Mouse (Mus musculus): ENCODE measurements around the gene Mrvi1. TPM values are rescaled to one million over a fixed set of nuclear protein-coding genes. Genes with fewer than 3 reads are reported as not detected.

Mrvi1 gene
- polyA plus RNA-seq, 1 experiment = 2.0 TPM

DNA sequence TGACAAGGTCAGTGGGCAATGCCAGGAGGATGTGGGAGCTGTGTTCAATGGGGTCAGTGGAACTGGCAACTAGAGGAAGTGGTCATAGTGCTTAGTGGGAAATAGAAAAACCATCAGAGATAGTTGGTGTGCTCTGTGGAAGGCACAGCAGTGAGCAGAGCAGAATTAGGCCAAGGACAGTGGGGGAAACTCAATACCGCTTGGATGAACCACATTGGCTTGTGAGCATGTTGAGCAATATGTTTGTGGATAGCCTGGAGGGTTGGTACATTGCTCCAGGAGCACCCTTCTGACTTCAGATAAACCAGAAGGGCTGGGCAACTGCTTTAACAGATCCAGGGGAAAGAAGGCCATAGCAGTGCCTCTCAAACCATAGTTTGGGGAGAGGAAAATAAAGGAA, 133.9 kb downstream of the Mrvi1 start:
- no peaks in the 10 kb centered on the region for H3K27me3 ChIP-seq (ENCODE audit: control insufficient read depth, insufficient read depth, low read length)
- no peak overlapping the region for H3K27ac ChIP-seq (ENCODE audit: control insufficient read depth, insufficient read depth, low read depth, low read length)
- peaks cover under 1% of the 10 kb centered on the region; the same call in 1 of the 2 replicates for H3K4me1 ChIP-seq (ENCODE audit: control insufficient read depth, insufficient read depth, low read length)
- H3K36me3 ChIP-seq (ENCODE audit: control insufficient read depth, insufficient read depth, low read length) = no peaks in the 10 kb centered on the region
- no peak overlapping the region for H3K4me3 ChIP-seq (ENCODE audit: control insufficient read depth, low read depth, low read length)
- TF ChIP-seq CTCF (IDR thresholded peaks at IDR 0.05; ENCODE audit: control insufficient read depth, insufficient read depth, insufficient replicate concordance, low read depth, low read length) (no peak), POLR2A (IDR thresholded peaks at IDR 0.05; ENCODE audit: control insufficient read depth, low read depth, low read length) (no peak)

DNA sequence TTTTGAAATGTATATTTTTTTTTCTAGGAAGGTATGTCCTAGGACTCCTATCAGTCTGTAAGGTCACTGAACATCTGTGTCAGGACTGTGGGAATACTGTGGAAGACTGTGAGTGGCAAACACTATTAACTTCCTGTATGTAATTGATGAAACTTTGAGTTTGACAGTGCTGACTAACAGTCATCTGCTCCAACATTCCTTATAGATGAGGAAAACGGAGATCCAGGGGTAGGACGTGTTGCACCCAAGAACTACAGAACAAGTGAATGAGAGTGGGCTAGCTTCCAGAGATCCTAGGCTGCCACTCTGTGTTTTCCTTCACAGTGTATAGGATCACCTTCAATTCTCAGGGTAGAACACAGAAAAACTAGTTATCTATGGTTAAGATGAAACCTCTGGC, 134.9 kb downstream of the Mrvi1 start:
- Histone ChIP-seq H3K4me1 (ENCODE audit: control insufficient read depth, insufficient read depth, low read length) (peaks cover 4% of the 10 kb centered on the region), H3K4me3 (ENCODE audit: control insufficient read depth, low read depth, low read length) (no peak overlapping the region), H3K27me3 (ENCODE audit: control insufficient read depth, insufficient read depth, low read length) (no peaks in the 10 kb centered on the region), H3K36me3 (ENCODE audit: control insufficient read depth, insufficient read depth, low read length) (no peaks in the 10 kb centered on the region), H3K27ac (ENCODE audit: control insufficient read depth, insufficient read depth, low read depth, low read length) (no peak overlapping the region)
- TF ChIP-seq POLR2A (IDR thresholded peaks at IDR 0.05; ENCODE audit: control insufficient read depth, low read depth, low read length) (no peak), CTCF (IDR thresholded peaks at IDR 0.05; ENCODE audit: control insufficient read depth, insufficient read depth, insufficient replicate concordance, low read depth, low read length) (no peak)

DNA sequence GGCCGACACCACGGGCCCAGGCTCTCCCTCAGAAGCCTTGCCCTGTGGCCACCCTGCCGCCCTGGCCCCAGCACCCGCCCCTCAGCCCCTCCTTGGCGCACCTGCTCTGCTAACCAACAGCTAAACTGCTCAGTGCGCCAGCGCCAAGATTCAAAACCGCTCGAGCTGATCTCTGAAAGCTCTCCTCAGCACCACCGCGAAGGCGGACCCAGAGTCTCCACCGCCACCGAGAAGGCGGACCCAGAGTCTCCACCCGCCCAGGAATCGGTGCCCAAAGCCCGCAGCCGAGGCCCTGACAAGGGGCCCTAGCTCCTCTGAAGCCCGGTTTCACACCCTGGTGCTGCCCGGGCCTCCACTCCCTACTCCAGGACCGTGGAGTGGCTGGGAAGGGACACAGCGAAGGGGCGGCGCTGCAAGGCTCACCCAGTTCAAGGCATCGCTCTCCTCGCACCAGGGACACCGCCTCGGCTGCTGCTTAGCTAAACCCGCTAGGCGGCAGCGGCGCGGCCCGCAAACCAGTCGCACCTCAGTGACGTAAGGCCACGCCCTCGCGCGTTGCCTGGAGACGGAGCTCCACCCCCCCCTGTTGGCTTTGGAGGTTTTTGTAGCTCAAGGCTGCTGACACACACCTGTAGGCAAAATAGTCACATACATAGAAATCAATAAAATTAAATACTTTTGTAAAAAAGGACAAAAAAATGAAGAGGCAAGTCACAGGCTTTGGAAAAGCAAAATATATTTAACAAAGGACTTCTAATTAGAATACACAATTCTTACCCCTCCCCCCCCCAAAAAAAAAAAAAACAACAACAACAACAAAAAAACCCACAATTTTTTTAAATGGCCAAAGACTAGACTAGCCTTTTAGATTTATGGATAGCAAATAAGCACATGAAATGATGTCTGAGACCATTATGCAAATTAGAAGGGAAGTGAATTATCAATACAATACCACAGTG, 138.1 kb downstream of the Mrvi1 start, which contains the start of gene Rnf141:
Rnf141 (minus strand) TSS at position 542 of the 959 bp plus-strand sequence.
- peaks cover 5% of the 10 kb centered on the region for H3K4me1 ChIP-seq (ENCODE audit: control insufficient read depth, insufficient read depth, low read length)
- peak within 1 kb of the TSS; percentile 89 for H3K27ac ChIP-seq (ENCODE audit: control insufficient read depth, insufficient read depth, low read depth, low read length)
- peak within 1 kb of the TSS; percentile 99 for H3K4me3 ChIP-seq (ENCODE audit: control insufficient read depth, low read depth, low read length)
- TF ChIP-seq POLR2A (IDR thresholded peaks at IDR 0.05; ENCODE audit: control insufficient read depth, low read depth, low read length) (peak; percentile 95), CTCF (IDR thresholded peaks at IDR 0.05; ENCODE audit: control insufficient read depth, insufficient read depth, insufficient replicate concordance, low read depth, low read length) (peak; percentile 41; the same call in 1 of the 2 replicates)
- H3K36me3 ChIP-seq (ENCODE audit: control insufficient read depth, insufficient read depth, low read length) = no peaks in the 10 kb centered on the region
- H3K27me3 ChIP-seq (ENCODE audit: control insufficient read depth, insufficient read depth, low read length) = no peaks in the 10 kb centered on the region

DNA sequence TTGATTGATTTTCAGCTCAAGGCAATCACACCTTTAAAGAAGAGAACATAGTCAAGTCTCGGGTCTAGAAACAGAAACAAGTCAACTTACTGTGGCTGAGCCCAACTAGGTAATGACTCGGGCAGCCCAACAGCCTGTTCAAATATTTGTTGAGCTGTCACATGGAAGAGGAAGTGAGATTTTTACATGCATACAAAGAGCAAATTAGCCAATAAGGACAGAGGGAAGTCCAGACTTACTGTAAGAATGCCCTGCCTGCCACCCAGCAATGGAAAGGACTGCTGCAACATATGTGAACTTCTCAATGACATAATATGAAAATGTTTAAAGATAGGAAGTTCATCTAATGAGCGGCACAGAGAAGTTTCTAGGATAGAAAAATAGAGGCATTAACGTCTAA, 141.9 kb downstream of the Mrvi1 start:
- TF ChIP-seq CTCF (IDR thresholded peaks at IDR 0.05; ENCODE audit: control insufficient read depth, insufficient read depth, insufficient replicate concordance, low read depth, low read length) (no peak), POLR2A (IDR thresholded peaks at IDR 0.05; ENCODE audit: control insufficient read depth, low read depth, low read length) (no peak)
- no peak overlapping the region for H3K4me3 ChIP-seq (ENCODE audit: control insufficient read depth, low read depth, low read length)
- no peaks in the 10 kb centered on the region for H3K27me3 ChIP-seq (ENCODE audit: control insufficient read depth, insufficient read depth, low read length)
- no peak overlapping the region for H3K27ac ChIP-seq (ENCODE audit: control insufficient read depth, insufficient read depth, low read depth, low read length)
- no peaks in the 10 kb centered on the region for H3K36me3 ChIP-seq (ENCODE audit: control insufficient read depth, insufficient read depth, low read length)
- H3K4me1 ChIP-seq (ENCODE audit: control insufficient read depth, insufficient read depth, low read length) = peaks cover 5% of the 10 kb centered on the region

DNA sequence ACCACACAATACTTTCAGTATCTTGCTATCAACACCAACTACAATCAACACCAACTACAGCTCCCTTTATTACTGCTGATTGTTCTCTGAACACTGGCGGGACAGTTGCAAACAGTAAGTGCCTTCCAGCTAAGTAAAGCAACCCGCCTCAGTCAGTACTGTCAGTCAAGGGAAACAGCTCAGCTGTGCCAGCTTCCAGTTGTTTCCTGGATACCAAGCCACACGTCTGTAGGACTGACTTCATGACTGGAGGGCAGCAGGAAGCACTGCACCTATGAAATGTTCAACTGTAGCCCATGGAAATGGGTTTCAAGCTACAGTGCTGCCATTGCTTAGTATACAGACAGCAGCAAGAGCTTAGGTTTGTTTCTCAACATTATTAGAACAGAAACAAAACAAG, 147.7 kb downstream of the Mrvi1 start:
- Histone ChIP-seq H3K27ac (ENCODE audit: control insufficient read depth, insufficient read depth, low read depth, low read length) (no peak overlapping the region), H3K4me1 (ENCODE audit: control insufficient read depth, insufficient read depth, low read length) (no peaks in the 10 kb centered on the region), H3K27me3 (ENCODE audit: control insufficient read depth, insufficient read depth, low read length) (no peaks in the 10 kb centered on the region), H3K36me3 (ENCODE audit: control insufficient read depth, insufficient read depth, low read length) (peaks cover 2% of the 10 kb centered on the region; the same call in 1 of the 2 replicates), H3K4me3 (ENCODE audit: control insufficient read depth, low read depth, low read length) (no peak overlapping the region)
- no peak for TF ChIP-seq CTCF (IDR thresholded peaks at IDR 0.05; ENCODE audit: control insufficient read depth, insufficient read depth, insufficient replicate concordance, low read depth, low read length)
- no peak for TF ChIP-seq POLR2A (IDR thresholded peaks at IDR 0.05; ENCODE audit: control insufficient read depth, low read depth, low read length)

DNA sequence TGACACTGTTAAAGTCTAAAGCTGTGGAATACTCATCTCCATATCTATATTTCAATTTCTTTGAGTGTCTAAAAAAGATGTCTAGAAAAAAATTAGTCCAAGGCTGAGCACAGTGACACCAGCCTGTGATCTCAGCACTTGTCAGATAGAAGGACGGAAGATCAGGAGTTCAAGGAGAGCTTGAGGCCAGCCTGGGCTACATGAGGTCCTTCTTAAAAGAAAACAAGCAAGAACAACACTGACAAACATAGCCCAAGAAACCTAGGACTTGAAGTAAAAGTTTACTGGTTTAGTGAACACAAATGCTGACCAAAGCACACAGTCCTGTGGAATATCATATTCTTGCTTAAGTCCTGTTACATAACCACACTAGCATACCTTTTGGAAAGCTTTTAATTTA, 148.2 kb downstream of the Mrvi1 start:
- H3K4me3 ChIP-seq (ENCODE audit: control insufficient read depth, low read depth, low read length) = no peak overlapping the region
- TF ChIP-seq CTCF (IDR thresholded peaks at IDR 0.05; ENCODE audit: control insufficient read depth, insufficient read depth, insufficient replicate concordance, low read depth, low read length) = no peak
- TF ChIP-seq POLR2A (IDR thresholded peaks at IDR 0.05; ENCODE audit: control insufficient read depth, low read depth, low read length) = no peak
- H3K27me3 ChIP-seq (ENCODE audit: control insufficient read depth, insufficient read depth, low read length) = no peaks in the 10 kb centered on the region
- no peaks in the 10 kb centered on the region for H3K4me1 ChIP-seq (ENCODE audit: control insufficient read depth, insufficient read depth, low read length)
- peaks cover 2% of the 10 kb centered on the region; the same call in 1 of the 2 replicates for H3K36me3 ChIP-seq (ENCODE audit: control insufficient read depth, insufficient read depth, low read length)
- H3K27ac ChIP-seq (ENCODE audit: control insufficient read depth, insufficient read depth, low read depth, low read length) = no peak overlapping the region

DNA sequence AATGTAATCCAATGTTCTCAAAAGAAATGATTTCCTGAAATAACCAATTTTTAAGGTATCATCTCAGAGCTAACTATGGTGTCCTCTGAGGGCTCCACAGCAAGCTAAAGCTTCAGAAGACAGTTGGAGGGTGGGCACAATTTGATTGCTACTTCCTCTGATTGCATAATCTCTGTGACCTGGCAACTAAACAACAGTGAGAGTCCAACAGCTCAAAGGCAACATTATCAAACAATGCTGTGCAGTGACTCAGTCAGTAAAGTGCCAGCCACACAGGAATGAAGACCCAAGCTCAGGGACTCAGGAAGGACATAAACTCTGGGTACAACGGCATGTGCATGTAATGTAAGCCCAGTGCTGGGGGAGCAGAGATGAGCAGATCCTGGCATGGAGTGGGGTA, 149.2 kb downstream of the Mrvi1 start:
- Histone ChIP-seq H3K4me3 (ENCODE audit: control insufficient read depth, low read depth, low read length) (no peak overlapping the region), H3K27me3 (ENCODE audit: control insufficient read depth, insufficient read depth, low read length) (no peaks in the 10 kb centered on the region), H3K36me3 (ENCODE audit: control insufficient read depth, insufficient read depth, low read length) (peaks cover 2% of the 10 kb centered on the region; the same call in 1 of the 2 replicates), H3K27ac (ENCODE audit: control insufficient read depth, insufficient read depth, low read depth, low read length) (no peak overlapping the region), H3K4me1 (ENCODE audit: control insufficient read depth, insufficient read depth, low read length) (no peaks in the 10 kb centered on the region)
- TF ChIP-seq POLR2A (IDR thresholded peaks at IDR 0.05; ENCODE audit: control insufficient read depth, low read depth, low read length) = no peak
- TF ChIP-seq CTCF (IDR thresholded peaks at IDR 0.05; ENCODE audit: control insufficient read depth, insufficient read depth, insufficient replicate concordance, low read depth, low read length) = no peak
